Mouse (Mus musculus): ENCODE results near the gene Lasp1. TPM values are rescaled to one million over a fixed set of nuclear protein-coding genes. Genes with fewer than 3 reads are reported as not detected.

Lasp1 gene
- polyA plus RNA-seq, 1 experiment from 2014 or later, result 136 TPM

DNA sequence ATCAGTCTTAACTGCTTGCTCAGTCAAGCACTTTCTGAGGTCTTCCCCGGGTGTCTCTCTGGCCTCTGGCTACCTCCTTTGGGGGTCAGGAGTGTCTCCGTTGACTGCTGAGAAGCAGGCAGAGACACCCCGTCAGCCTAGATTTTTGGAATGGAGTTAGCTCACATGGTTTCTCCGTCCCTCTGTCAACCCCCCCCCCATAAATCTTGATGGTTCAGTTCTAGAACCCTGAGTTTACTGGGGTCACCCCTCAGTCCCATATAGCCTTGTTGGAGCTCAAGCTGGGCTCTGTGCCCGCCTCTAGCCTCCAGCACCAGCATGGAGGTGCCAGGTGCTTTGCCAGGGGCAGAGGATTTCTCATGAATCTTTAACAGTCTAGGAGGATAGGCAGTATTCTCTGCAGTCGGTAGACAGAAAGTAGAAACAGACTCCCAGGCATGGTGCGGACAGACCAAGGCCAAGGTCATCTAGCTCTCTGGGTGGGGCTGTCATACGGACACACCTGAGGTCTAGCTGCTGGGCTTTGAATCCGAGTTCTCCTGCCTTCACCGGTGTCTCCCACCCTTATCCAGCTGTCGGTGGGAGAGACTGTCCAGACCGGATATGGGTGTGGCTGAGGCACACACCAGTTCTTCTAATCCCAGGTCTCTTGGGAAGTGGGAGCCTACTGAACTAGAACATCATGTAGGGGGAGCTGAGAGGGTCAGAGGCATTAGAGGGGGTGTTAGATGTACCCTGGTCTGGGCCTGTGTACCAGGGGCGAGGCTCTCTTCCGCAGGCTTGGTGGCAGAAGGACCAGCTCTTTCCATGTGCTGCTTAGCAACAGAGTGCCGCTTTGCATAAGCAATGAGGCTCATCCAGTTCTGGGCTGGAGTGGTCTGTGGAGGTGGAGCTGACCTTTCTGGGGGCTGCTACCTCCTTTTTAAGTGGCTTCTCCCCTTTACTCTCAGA is 7.1 kb downstream of the Lasp1 start:
- H3K27me3 ChIP-seq (replicated peaks), result no peaks in the 10 kb centered on the region
- WGBS, result 30% methylated on average over 15 of the region's 15 CpGs
- H3K4me3 ChIP-seq (replicated peaks), result no peak overlapping the region
- peak overlapping the region; percentile 40 for H3K4me2 ChIP-seq
- peak overlapping the region; percentile 79 for H3K27ac ChIP-seq (replicated peaks)
- H3K36me3 ChIP-seq, result peaks cover 24% of the 10 kb centered on the region
- peak; percentile 58; the same call in 1 of the 2 replicates for ATAC-seq (ENCODE audit: low FRiP score)
- peaks cover 93% of the 10 kb centered on the region for H3K4me1 ChIP-seq
- H3K9ac ChIP-seq (replicated peaks), result 0 out of 2 replicates have a peak overlapping the region, but pooled peaks have one; percentile 26
- H3K9me3 ChIP-seq (replicated peaks), result no peaks in the 10 kb centered on the region

DNA sequence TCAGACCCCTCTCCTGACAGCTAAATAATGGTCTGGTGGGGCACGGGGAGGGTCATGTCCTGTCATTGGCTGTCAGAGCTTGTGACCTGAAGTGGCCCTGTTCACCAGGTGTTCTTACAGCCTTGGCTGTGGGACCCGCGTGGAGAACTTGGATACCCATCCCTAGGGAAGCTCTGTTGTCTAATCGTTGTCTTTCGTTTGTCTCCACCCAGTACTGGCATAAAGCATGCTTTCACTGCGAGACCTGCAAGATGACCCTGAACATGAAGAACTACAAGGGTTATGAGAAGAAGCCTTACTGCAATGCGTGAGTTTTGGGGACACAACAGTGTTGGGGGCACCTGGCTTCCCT is 7.8 kb downstream of the Lasp1 start:
- Histone ChIP-seq H3K27ac (replicated peaks) (peak overlapping the region; percentile 79), H3K9me3 (replicated peaks) (no peaks in the 10 kb centered on the region), H3K4me1 (peaks cover 93% of the 10 kb centered on the region), H3K27me3 (replicated peaks) (no peaks in the 10 kb centered on the region), H3K36me3 (peaks cover 24% of the 10 kb centered on the region), H3K9ac (replicated peaks) (0 out of 2 replicates have a peak overlapping the region, but pooled peaks have one; percentile 26), H3K4me2 (peak overlapping the region; percentile 40), H3K4me3 (replicated peaks) (no peak overlapping the region)
- ATAC-seq (ENCODE audit: low FRiP score), result no peak
- 62% methylated on average over 7 of the region's 7 CpGs for WGBS

DNA sequence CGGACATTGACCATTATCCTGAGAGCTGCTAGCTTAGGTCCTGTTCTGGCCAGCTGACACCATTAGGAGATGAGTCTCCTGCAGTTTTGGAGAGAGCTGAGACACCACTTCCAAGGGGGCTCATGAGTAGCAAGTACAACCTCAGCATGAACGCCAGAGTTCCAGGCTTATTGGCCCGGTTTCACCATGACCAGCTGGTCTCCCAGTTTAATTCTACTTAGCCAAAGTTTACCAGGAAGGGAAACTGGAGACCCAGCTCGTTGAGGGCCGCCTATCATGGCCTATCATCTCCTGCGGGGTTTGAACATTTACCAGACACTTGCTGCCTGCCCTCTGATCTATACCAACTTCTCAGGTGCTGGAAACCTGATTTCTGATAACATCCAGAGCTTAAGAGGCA is 8.8 kb downstream of the Lasp1 start:
- no peak overlapping the region for H3K4me3 ChIP-seq (replicated peaks)
- no peak for ATAC-seq (ENCODE audit: low FRiP score)
- no peaks in the 10 kb centered on the region for H3K27me3 ChIP-seq (replicated peaks)
- H3K36me3 ChIP-seq, result peaks cover 24% of the 10 kb centered on the region
- H3K4me2 ChIP-seq, result no peak overlapping the region
- WGBS, result 60% methylated on average over 6 of the region's 6 CpGs
- peaks cover 93% of the 10 kb centered on the region for H3K4me1 ChIP-seq
- no peak overlapping the region for H3K9ac ChIP-seq (replicated peaks)
- no peaks in the 10 kb centered on the region for H3K9me3 ChIP-seq (replicated peaks)
- peak overlapping the region; percentile 24 for H3K27ac ChIP-seq (replicated peaks)

DNA sequence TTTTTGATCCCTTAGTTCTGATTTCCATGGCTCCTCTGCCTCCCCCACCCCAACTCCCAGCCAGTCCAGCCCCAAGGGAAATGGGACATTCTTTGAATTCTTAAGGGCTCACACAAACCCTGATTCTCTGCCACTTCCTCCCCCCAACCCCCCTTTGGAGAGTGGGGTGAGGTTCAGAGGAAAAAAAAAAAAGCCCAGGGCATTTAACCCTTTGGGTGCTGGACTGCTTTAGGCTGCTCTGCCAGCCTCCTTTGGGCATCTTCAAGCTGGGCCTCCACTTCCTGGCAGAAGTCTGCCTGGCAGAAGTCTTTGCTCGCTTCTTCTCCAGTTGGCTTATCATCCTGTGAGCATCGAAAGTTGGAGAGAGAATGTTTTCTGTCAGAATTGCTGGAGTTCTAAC is 9.3 kb downstream of the Lasp1 start:
- Histone ChIP-seq H3K4me1 (peaks cover 93% of the 10 kb centered on the region), H3K4me3 (replicated peaks) (no peak overlapping the region), H3K27ac (replicated peaks) (peak overlapping the region; percentile 24), H3K4me2 (no peak overlapping the region), H3K27me3 (replicated peaks) (no peaks in the 10 kb centered on the region), H3K9ac (replicated peaks) (no peak overlapping the region), H3K9me3 (replicated peaks) (no peaks in the 10 kb centered on the region), H3K36me3 (peaks cover 24% of the 10 kb centered on the region)
- no peak for ATAC-seq (ENCODE audit: low FRiP score)
- WGBS, result 74% methylated on average over 2 of the region's 2 CpGs

DNA sequence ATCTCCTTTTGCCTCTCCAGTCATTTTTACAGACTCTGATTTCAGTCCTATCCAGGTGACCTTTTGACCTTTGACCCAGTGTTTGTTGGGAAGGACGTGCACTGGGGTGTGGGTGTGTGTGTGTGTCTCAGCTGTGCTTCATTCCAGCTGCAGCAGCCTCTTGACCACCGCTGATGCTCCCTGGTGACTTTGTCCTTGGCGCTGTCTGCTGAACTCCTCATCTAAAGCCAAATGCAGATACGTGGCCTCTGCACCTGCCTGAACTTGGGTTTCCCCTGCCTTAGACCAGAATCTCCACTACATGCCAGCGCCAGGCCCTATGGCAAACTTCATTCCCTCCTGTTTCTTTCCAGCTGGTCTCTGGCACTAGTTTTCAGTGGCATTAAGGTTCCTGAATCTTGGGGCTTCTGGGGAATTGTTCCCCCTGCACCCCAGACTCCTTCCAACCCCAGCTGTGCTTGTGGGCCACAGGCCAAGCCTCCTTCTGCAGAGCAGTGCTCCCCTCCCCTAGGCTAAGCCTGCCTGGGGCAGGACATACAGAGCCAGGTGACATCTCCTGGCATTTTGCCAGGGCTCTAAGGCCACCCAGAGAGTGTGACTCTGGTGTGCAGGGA is 9.9 kb downstream of the Lasp1 start:
- WGBS, result 47% methylated on average over 5 of the region's 5 CpGs
- Histone ChIP-seq H3K4me1 (peaks cover 95% of the 10 kb centered on the region), H3K27me3 (replicated peaks) (no peaks in the 10 kb centered on the region), H3K9ac (replicated peaks) (no peak overlapping the region), H3K36me3 (peaks cover 27% of the 10 kb centered on the region), H3K4me3 (replicated peaks) (no peak overlapping the region), H3K9me3 (replicated peaks) (no peaks in the 10 kb centered on the region), H3K4me2 (no peak overlapping the region), H3K27ac (replicated peaks) (peak overlapping the region; percentile 24; the same call in 1 of the 2 replicates)
- no peak for ATAC-seq (ENCODE audit: low FRiP score)

DNA sequence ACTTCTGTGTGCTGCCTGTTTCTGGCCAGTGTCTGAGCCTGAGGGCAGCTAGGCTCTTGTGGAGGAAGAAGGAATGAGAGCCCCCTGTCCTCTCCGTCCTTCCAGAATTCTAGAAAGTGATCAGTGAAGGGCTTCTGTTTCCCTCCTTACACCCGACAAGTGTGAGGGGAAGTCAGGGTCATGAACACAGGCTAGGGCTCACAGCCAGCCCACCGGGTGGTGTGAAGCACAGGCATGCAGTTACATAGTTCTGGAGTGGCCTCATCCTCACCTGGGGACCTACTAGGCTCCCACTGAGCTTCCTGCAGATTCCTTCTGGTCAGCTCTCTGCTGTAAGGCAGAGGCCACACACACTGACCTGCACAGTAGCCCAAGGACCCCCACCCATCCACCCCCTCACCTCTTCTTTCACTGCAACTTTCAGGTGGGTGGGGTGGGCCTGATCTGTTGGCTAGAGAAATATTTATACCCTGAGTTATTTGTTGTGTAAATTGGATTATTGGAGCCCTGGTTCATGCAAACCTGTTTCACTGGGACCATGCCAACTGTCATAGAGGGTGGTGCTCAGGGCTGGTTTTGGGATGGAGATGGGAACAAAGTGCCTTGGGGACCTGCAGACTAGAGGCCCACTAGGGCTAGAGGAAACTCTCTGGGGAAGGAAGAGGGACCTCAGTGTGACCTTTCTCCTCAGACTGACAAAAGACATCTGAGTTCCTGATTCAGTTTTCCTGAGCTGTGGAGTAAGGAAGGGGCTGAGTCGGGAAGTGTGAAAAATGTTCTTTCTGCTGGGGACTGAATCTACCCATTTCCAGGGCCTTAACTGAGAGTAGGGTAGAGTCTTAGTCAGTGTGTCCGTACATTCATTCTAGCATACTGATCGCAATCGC is 10.7 kb downstream of the Lasp1 start:
- Histone ChIP-seq H3K9me3 (replicated peaks) (no peaks in the 10 kb centered on the region), H3K27ac (replicated peaks) (peak overlapping the region; percentile 24; the same call in 1 of the 2 replicates), H3K4me3 (replicated peaks) (no peak overlapping the region), H3K27me3 (replicated peaks) (no peaks in the 10 kb centered on the region), H3K9ac (replicated peaks) (no peak overlapping the region), H3K4me1 (peaks cover 93% of the 10 kb centered on the region), H3K4me2 (no peak overlapping the region), H3K36me3 (peaks cover 27% of the 10 kb centered on the region)
- WGBS, result 75% methylated on average over 7 of the region's 7 CpGs
- ATAC-seq (ENCODE audit: low FRiP score), result no peak

DNA sequence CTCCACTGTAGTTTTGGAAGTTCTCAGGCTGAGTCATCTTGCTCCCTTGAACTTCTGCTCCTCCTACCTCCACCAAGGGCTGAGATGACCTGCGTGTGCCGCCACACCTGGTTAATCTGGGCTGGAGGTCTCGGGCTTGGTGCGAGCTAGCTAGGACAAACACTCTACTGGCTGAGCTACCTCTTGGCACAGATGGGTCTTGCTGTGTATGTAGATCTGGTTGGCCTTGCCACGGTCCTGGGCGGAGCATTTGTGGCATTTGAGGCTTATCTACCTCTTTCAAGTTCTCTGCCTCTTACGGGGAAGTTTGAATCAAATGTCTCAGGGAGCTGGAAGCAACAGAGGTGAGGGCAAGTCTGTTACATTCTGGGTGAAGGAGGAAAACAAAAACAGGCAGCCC is 11.6 kb downstream of the Lasp1 start:
- Histone ChIP-seq H3K27ac (replicated peaks) (peak overlapping the region; percentile 4; the same call in 1 of the 2 replicates), H3K27me3 (replicated peaks) (no peaks in the 10 kb centered on the region), H3K36me3 (peaks cover 36% of the 10 kb centered on the region), H3K9me3 (replicated peaks) (no peaks in the 10 kb centered on the region), H3K4me2 (no peak overlapping the region), H3K9ac (replicated peaks) (no peak overlapping the region), H3K4me1 (peaks cover 85% of the 10 kb centered on the region), H3K4me3 (replicated peaks) (no peak overlapping the region)
- WGBS, result 87% methylated on average over 7 of the region's 7 CpGs
- no peak for ATAC-seq (ENCODE audit: low FRiP score)

DNA sequence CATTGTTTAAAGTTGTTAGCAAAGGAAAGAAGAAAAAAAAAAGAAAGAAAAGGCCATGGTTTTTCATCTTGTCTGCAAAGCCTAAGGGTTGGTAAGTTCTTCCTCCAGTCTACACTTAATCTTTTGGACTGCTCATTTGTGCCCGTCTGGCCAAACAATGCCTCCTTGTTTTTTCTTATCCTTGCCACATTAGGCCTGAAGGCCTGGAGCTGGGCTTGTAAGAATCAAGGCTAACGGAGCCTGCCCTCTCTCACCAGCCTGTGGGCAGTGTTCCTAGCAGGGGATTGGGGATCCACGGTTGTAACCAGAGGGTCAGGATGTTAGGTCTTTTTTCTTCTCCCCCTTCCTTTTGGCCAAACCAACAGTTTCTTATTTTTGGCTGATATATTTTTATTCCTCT is 12.2 kb downstream of the Lasp1 start:
- 22% methylated on average over 3 of the region's 3 CpGs for WGBS
- ATAC-seq (ENCODE audit: low FRiP score), result no peak
- no peak overlapping the region for H3K9ac ChIP-seq (replicated peaks)
- no peak overlapping the region for H3K4me3 ChIP-seq (replicated peaks)
- peak overlapping the region; percentile 4; the same call in 1 of the 2 replicates for H3K27ac ChIP-seq (replicated peaks)
- no peaks in the 10 kb centered on the region for H3K27me3 ChIP-seq (replicated peaks)
- no peaks in the 10 kb centered on the region for H3K9me3 ChIP-seq (replicated peaks)
- peaks cover 85% of the 10 kb centered on the region for H3K4me1 ChIP-seq
- H3K4me2 ChIP-seq, result no peak overlapping the region
- peaks cover 42% of the 10 kb centered on the region for H3K36me3 ChIP-seq

DNA sequence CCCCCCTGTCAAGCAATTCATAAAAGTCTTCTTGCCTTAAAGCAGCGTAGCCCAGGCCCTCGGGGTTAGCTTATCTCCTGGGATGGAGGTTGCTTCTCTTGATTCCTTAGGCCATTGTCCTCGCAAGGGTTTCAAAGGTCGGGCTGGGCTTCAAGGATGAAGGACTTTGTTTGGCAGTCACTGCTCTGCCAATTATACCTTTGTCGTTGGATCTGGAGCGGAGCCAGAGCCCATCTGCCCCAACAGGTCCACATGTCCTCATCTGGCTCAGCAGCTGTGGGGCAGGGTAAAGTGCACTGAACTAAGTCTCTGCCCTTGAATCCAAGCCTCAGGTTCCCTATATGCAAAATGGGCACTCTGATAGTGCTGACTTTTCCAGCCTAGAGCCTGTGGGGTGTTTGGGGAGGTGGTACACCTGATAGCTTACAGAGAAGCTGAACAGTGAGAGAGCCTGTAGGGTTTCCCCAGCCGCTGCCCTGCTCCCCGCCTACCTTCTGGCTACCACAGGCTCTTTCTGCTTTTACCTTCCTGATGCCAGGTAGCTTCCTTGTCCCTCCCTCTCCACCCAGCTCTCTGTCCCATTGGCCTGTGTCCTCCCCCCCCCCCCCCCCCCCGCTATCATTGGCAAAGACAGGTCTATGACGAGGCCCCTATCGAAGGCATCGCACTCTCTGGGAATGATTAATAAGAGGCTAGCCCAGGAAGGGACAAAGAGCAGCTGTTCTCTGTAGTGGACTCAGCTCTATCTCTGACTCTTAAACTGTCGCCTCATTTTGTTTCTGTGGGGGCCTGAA is 13.0 kb downstream of the Lasp1 start:
- peaks cover 78% of the 10 kb centered on the region for H3K4me1 ChIP-seq
- peaks cover 50% of the 10 kb centered on the region for H3K36me3 ChIP-seq
- peak overlapping the region; percentile 17; the same call in 1 of the 2 replicates for H3K9ac ChIP-seq (replicated peaks)
- WGBS, result 29% methylated on average over 12 of the region's 13 CpGs
- ATAC-seq (ENCODE audit: low FRiP score), result peak; percentile 32; the same call in 1 of the 2 replicates
- H3K4me2 ChIP-seq, result peak overlapping the region; percentile 46
- no peaks in the 10 kb centered on the region for H3K9me3 ChIP-seq (replicated peaks)
- H3K27me3 ChIP-seq (replicated peaks), result no peaks in the 10 kb centered on the region
- peak overlapping the region; percentile 83 for H3K27ac ChIP-seq (replicated peaks)
- H3K4me3 ChIP-seq (replicated peaks), result no peak overlapping the region

DNA sequence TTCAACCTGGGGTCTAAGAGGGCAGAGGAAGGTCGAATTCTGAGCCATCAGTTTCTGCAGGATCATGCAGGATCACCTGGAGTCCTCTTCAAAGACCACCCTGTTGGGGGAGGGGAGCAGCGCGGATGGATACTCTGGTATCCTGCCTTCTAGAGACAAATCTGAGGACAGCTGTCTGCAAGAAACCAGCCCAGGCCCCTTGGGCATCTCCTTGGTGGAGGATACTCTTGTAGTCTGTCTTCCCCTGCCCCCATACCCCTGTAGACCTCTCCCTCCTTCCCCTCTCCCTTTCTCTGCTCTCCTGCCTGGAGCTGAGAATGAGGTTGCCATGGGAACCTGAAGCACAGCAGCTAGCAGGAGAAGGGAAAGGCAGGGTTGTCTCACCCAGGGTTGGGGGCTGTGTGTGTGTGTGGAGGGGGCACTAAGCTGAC is 13.7 kb downstream of the Lasp1 start:
- Histone ChIP-seq H3K4me1 (peaks cover 78% of the 10 kb centered on the region), H3K36me3 (peaks cover 46% of the 10 kb centered on the region), H3K9me3 (replicated peaks) (no peaks in the 10 kb centered on the region), H3K27ac (replicated peaks) (peak overlapping the region; percentile 83), H3K4me2 (peak overlapping the region; percentile 46), H3K9ac (replicated peaks) (peak overlapping the region; percentile 28; the same call in 1 of the 2 replicates), H3K4me3 (replicated peaks) (0 out of 2 replicates have a peak overlapping the region, but pooled peaks have one; percentile 5), H3K27me3 (replicated peaks) (no peaks in the 10 kb centered on the region)
- ATAC-seq (ENCODE audit: low FRiP score), result peak; percentile 88
- 31% methylated on average over 3 of the region's 3 CpGs for WGBS
